Mouse (Mus musculus): ENCODE results near the gene Gna15. TPM values are rescaled to one million over a fixed set of nuclear protein-coding genes. Genes with fewer than 3 reads are reported as not detected.

Gene Gna15
- total RNA-seq, 4 experiments from 2014 or later = 0.70 to 2.2 (median 1.6) TPM

- no peak for DNase-seq
Measured at GRCm38 (mm10) chr10:81466066-81466465, 58.0 kb downstream of the Gna15 start.

DNA sequence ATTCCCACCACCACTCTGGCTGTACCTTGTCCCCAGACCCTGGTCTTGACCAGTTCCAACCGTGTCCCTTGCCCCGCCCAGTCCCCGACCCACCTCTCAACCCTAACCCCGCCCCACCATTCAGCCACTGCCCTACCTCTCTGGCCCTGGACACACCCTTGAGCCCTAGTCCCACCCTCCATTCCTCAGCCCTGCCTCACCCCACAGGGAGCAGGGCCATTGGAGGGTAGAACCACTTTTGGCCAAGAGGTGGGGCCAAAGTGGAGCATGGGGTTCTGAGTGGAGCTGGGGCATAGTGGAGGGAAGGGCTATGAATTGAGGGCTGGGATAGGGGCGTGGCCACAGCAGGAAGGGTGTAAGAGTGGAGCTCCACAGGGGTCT is 58.8 kb downstream of the Gna15 start:
- DNase-seq = no peak

DNA sequence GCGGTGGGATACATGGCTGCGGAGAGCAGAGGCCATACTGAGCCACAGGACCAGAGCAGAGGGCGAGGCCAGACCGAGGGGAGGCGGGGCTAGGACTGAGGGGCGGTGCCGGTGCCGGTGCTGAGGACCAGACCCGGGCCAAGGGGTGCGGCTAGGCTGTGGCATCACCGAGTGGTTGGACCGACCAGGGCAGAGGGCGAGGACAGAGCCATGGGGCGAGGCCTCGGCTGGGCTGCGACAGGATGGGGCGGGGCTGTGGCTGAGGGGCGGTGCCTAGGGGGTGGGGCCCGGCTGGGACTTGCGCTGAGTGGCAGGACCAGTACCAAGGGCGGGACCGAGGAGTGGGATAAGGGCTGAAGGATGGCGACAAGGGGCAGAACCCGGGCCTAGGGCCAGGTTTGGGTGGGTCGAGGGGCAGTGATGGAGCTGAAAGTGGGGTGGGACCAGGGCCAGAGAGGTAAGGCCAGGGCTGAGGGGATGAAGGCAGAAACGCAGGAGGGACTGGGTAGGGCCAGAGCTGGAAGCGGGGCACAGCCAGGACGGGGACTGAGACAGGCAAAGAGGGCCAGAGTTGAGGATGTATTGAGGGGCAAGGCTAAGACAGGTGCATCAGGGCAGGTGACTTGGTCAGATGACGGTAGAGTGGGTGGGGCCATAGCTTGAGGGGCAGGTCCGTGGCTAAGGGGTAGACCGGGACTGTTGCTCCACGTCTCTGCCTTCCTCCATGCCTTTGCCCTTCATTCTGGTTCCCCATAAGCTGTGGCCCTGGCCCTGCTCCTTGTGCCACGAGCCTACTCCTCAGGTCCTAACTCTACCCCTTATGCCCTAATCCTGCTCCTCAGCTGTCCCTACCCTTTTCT is 59.4 kb downstream of the Gna15 start:
- no peak for DNase-seq

DNA sequence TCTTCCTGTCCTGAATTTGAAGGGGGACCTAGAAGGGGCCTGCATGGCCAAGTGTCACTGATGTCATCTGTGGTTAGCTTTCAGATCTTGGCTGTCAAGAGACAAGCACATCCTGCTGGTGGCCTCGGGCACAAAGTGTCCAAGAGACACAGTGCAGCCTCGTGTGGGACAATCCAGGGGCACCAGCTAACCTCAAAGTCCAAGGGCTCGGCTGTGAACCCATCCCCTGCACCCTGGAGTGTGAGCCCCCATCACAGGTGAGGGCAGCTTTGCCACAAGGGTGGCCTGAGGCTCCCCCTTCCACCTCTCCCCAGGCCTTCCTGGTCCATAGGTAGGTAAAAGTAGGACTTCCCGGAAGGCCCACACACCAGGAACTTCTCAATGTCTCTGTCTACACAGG is 60.5 kb downstream of the Gna15 start:
- DNase-seq = no peak

GRCm38 (mm10) chr10:81462917-81463316 is 61.1 kb downstream of the Gna15 start:
- DNase-seq = no peak

- DNase-seq = no peak
Measured at GRCm38 (mm10) chr10:81462415-81462804, 61.6 kb downstream of the Gna15 start.

- no peak for DNase-seq
Measured at GRCm38 (mm10) chr10:81461673-81462414, 62.2 kb downstream of the Gna15 start.

- no peak for DNase-seq
Measured at GRCm38 (mm10) chr10:81460951-81461350, 63.1 kb downstream of the Gna15 start.

DNA sequence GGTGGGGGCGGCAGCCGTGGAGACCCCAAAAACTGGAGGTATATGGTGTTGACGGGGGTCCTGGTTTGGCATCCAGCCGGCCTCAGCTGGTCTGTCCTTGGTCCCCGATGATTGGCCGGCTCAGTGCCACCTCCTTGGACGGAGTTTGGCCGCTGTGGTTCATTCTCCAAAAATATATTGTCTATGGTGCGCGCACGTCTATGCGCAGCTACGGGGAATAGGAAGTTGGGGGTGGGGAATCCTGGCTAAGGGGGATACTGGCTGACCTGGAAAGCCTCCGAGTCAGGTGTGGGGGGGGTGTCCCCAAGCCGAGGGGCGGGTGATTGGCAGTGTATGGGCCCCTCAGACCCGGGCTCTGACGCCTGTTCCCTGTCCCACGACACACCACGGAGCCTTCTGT is 63.6 kb downstream of the Gna15 start:
- DNase-seq = no peak

GRCm38 (mm10) chr10:81459399-81459798 is 64.6 kb downstream of the Gna15 start:
- DNase-seq = no peak

DNA sequence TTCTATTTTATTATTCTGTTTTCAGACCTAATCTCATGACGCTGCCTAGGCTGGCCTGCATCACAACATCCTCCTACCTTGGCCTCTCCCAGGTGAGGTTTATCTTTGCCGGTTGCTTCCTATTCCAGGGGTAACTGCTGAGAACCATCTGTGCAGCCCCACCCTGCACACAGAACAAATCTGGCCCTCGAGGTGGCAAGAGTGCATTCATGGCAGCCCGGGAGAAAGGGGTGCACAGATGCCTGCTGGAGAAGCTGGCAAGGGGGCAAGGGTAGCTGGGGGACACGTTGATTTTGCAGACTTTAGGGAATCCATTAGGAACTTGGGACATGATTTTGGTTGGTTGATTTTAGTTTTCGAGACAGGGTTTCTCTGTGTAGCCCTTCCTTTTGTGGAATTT is 65.8 kb downstream of the Gna15 start:
- no peak for DNase-seq

DNA sequence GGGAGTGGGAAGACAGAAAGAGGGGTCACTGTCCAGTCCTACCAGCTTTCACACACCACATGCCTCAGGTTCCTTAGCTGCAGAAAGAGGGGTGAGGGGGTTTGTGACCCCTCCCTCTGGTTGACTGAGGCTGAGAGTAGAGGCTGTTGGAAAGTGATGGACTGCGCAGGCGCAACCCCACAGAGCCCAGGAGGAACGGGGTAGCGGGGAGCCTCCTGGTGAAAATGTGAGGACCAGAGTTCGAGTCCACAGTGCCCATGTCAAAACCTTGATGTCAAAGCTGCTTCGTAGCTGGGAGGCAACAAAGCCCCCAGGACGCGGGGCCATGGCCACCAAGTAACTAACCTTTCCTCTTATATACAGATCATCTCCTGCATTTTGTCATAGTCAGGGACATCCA is 66.4 kb downstream of the Gna15 start:
- no peak for DNase-seq

DNA sequence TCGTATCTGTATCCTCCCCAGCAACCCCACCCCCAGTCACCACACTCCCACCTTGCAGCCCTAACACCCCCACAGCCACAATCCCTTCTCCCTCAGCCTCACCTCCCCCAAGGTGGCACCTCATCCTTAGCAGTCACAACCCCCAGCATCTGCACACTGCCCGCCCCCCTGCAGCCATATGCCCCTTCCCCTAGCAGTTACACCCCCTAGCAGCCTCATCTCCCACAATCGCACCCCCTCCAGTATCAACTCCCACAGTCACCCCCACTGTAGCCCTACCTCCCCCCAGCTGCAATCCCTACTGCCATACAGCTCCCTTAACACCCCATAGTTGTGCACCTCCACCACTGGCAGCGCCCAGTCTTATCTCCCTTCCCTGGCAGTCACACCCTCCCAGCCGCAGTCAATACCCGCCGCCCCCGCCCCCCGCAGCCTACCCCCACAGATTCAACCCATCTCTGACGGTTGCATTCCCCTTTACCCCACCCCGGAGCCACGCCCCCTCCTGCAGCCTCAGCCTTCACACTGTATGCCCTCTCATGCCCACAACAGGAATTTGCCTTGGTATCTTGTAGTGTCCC is 67.0 kb downstream of the Gna15 start:
- no peak for DNase-seq

DNA sequence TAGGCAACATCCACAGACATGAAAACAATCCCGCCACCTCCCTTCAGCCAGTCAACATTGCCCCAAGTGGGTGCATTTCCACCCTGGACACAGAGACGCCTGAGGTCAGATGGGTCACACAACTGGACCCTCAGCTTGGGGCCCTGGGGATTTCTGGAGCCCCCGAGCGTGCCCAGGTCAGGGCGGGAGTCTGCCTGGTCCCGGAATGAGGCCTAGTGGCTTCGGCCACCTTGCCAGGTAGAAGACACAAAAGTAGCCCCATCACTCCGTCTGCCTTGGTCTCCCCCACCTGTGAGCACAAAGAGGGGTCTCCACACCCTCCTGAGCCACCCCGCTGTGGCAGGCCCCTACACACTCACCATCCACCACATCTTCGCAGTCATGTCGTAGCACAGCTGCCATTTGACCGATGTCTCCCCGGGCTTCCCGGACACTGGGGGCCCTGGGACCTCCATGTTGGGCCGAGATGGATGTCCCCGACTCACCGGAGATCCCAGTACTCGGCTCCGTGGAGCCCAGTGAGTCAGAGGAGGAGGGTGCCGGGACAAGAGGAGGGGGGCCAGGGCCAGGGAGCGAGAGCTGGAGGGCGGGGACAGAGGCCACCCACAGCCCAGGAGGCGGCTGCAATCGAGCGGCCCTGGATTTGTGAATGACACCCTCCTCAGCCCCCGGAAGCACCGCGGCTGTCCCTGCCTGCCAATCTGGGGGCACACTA is 68.7 kb downstream of the Gna15 start, which contains the start of gene Nfic:
TSS of gene Nfic (minus strand) at position 455 of the 715 bp plus-strand sequence.
- no peak for DNase-seq

- no peak for DNase-seq
Measured at GRCm38 (mm10) chr10:81454106-81454505, 69.9 kb downstream of the Gna15 start.

DNA sequence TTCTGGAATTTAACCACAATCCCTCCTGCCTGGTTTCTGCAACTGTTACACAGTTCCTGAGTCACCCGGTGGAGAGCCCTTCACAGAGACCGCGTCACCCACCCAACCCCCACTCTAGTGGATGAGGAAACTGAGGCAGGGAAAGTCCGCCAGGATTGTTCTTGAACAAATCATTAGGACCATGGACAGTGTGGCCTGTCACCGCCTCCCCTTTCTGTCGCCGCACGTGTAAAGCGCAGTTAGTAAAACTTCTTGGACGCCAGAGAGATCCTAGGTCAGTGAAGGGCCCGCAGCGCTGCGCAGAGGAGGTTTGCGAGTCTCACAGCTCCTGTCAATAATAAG is 71.1 kb downstream of the Gna15 start:
- DNase-seq = no peak

Small RNAs within 50 kb of the gene (microRNA-seq; reads per million reads assigned to microRNA genes)
- gene Gm25595 = 0 reads per million in 2 experiments

Other genes with a start within 250 kb of the Gna15 start
- under 1 TPM; 0.22 to 0.81 (median 0.29) TPM for gene Tjp3, start 232.6 kb downstream of the Gna15 start, total RNA-seq (2022)
- gene Pip5k1c, start 231.3 kb downstream of the Gna15 start, total RNA-seq (2022) = 10 to 100 TPM; 42.6 to 61.1 (median 53.3) TPM
- 10 to 100 TPM; 37.7 to 47.5 (median 42.5) TPM for gene Cactin, start 203.1 kb downstream of the Gna15 start, total RNA-seq (2022)
- gene Tbxa2r, start 195.5 kb downstream of the Gna15 start, total RNA-seq (2022) = 10 to 100 TPM; 35.6 to 52.1 (median 42.0) TPM
- gene Gipc3, start 181.0 kb downstream of the Gna15 start, total RNA-seq (2022) = 10 to 100 TPM in 2 of 4 experiments, 1 to 10 TPM in 2; 3.7 to 17.7 (median 9.3) TPM
- gene Hmg20b, start 173.7 kb downstream of the Gna15 start, total RNA-seq (2022) = 100 to 1,000 TPM in 3 of 4 experiments, 10 to 100 TPM in 1; 94.2 to 121 (median 112) TPM
- 10 to 100 TPM; 18.3 to 25.7 (median 22.0) TPM for gene Mfsd12, start 166.7 kb downstream of the Gna15 start, total RNA-seq (2022)
- gene 4930404N11Rik, start 158.4 kb downstream of the Gna15 start, total RNA-seq (2022) = 1 to 10 TPM; 1.6 to 5.3 (median 2.4) TPM
- 10 to 100 TPM; 47.1 to 52.7 (median 49.9) TPM for gene Fzr1, start 145.7 kb downstream of the Gna15 start, total RNA-seq (2022)
- gene Dohh, start 139.8 kb downstream of the Gna15 start, total RNA-seq (2022) = 10 to 100 TPM; 49.8 to 60.2 (median 55.0) TPM
- 1 to 10 TPM in 2 of 4 experiments, under 1 TPM in 2; 0.65 to 2.9 (median 1.0) TPM for gene Gm48551, start 139.8 kb downstream of the Gna15 start, total RNA-seq (2022)
- gene Gm48552, start 135.2 kb downstream of the Gna15 start, total RNA-seq (2022) = 1 to 10 TPM; 2.0 to 4.2 (median 2.6) TPM
- gene Smim24, start 131.2 kb downstream of the Gna15 start, total RNA-seq (2022) = 1 to 10 TPM in 2 of 4 experiments, under 1 TPM in 2; 0.78 to 2.0 (median 0.96) TPM
- gene Nfic, start 68.6 kb downstream of the Gna15 start, total RNA-seq (2022) = 100 to 1,000 TPM; 113 to 191 (median 144) TPM
- 1 to 10 TPM in 3 of 4 experiments, under 1 TPM in 1; 0.17 to 2.5 (median 1.7) TPM for gene Celf5, start 41.5 kb downstream of the Gna15 start, total RNA-seq (2022)
- gene Ncln, start 27.8 kb downstream of the Gna15 start, total RNA-seq (2022) = 100 to 1,000 TPM; 115 to 136 (median 123) TPM
- gene S1pr4, start 24.1 kb downstream of the Gna15 start, total RNA-seq (2022) = 1 to 10 TPM in 2 of 4 experiments, under 1 TPM in 2; 0.56 to 1.7 (median 0.92) TPM
- gene Gna11, start 21.0 kb upstream of the Gna15 start, total RNA-seq (2022) = 100 to 1,000 TPM in 2 of 4 experiments, 10 to 100 TPM in 2; 90.2 to 105 (median 98.1) TPM
- gene Aes, start 35.3 kb upstream of the Gna15 start, total RNA-seq (2022) = 1,000 to 10,000 TPM in 3 of 4 experiments, 100 to 1,000 TPM in 1; 989 to 1,424 (median 1,166) TPM
- gene Tle2, start 50.3 kb upstream of the Gna15 start, total RNA-seq (2022) = 100 to 1,000 TPM in 2 of 4 experiments, 10 to 100 TPM in 2; 50.6 to 211 (median 117) TPM
- gene Tle6, start 76.8 kb upstream of the Gna15 start, total RNA-seq (2022) = 100 to 1,000 TPM in 2 of 4 experiments, 10 to 100 TPM in 2; 32.2 to 138 (median 85.6) TPM
- gene BC025920, start 82.0 kb upstream of the Gna15 start, total RNA-seq (2022) = 1 to 10 TPM; 1.2 to 1.7 (median 1.3) TPM
- gene Sirt6, start 103.6 kb upstream of the Gna15 start, total RNA-seq (2022) = 10 to 100 TPM; 14.7 to 34.5 (median 26.5) TPM
- gene Ankrd24, start 104.3 kb upstream of the Gna15 start, total RNA-seq (2022) = 10 to 100 TPM; 24.6 to 58.2 (median 46.7) TPM
- 1 to 10 TPM; 1.4 to 4.1 (median 3.7) TPM for gene Gm10778, start 124.8 kb upstream of the Gna15 start, total RNA-seq (2022)
- 1 to 10 TPM; 4.4 to 9.3 (median 5.5) TPM for gene Zfp433, start 180.6 kb upstream of the Gna15 start, total RNA-seq (2022)
- gene Gm3055, start 246.9 kb upstream of the Gna15 start, total RNA-seq (2022) = 1 to 10 TPM; 3.5 to 9.4 (median 6.3) TPM

All from adrenal gland, adult 8-10 months (tissue).